Mouse (Mus musculus) left cerebral cortex, adult 11 months (tissue): Measurements from ENCODE around the gene Stap2.

Source experiments
- DNase-seq: peaks from one replicate; pipeline ENCODE4 v3.0.0; 2022; ENCODE audit warnings: low spot score

The Stap2 gene

GRCm38 (mm10) chr17:56007444-56008355, 2.3 kb upstream of the Stap2 start:
- no peak for DNase-seq

GRCm38 (mm10) chr17:56006956-56007355, 1.6 kb upstream of the Stap2 start:
- no peak for DNase-seq

GRCm38 (mm10) chr17:56003000-56003399, 2.4 kb downstream of the Stap2 start:
- DNase-seq = no peak

GRCm38 (mm10) chr17:55999794-56000499, 5.4 kb downstream of the Stap2 start:
- no peak for DNase-seq

- DNase-seq = no peak
Measured at GRCm38 (mm10) chr17:55996007-55996406, 9.4 kb downstream of the Stap2 start.

- no peak for DNase-seq
Measured at GRCm38 (mm10) chr17:55990278-55990898, 15.0 kb downstream of the Stap2 start.

- DNase-seq = no peak
Measured at GRCm38 (mm10) chr17:55986030-55986961, 19.1 kb downstream of the Stap2 start, which contains the start of gene Fsd1. TSS of gene Fsd1 (plus strand) at chr17:55986509.

- no peak for DNase-seq
Measured at GRCm38 (mm10) chr17:55977301-55977700, 28.1 kb downstream of the Stap2 start.

- DNase-seq = no peak
Measured at GRCm38 (mm10) chr17:55976255-55976862, 29.0 kb downstream of the Stap2 start.

GRCm38 (mm10) chr17:55971453-55971852, 33.9 kb downstream of the Stap2 start:
- DNase-seq = no peak

- no peak for DNase-seq
Measured at GRCm38 (mm10) chr17:55969966-55970891, 35.2 kb downstream of the Stap2 start, which contains the start of gene Shd. TSS of gene Shd (plus strand) at chr17:55970467.

GRCm38 (mm10) chr17:55969560-55969959, 35.8 kb downstream of the Stap2 start:
- DNase-seq = no peak

- no peak for DNase-seq
Measured at GRCm38 (mm10) chr17:55968210-55968609, 37.2 kb downstream of the Stap2 start.

- no peak for DNase-seq
Measured at GRCm38 (mm10) chr17:55967186-55967585, 38.2 kb downstream of the Stap2 start.

GRCm38 (mm10) chr17:55964996-55965395, 40.4 kb downstream of the Stap2 start:
- DNase-seq = no peak

GRCm38 (mm10) chr17:55964496-55964895, 40.9 kb downstream of the Stap2 start:
- no peak for DNase-seq

- no peak for DNase-seq
Measured at GRCm38 (mm10) chr17:55963171-55963570, 42.2 kb downstream of the Stap2 start.

- DNase-seq = no peak
Measured at GRCm38 (mm10) chr17:55961631-55962030, 43.8 kb downstream of the Stap2 start.

GRCm38 (mm10) chr17:55960791-55961190, 44.6 kb downstream of the Stap2 start:
- DNase-seq = no peak
